Mouse (Mus musculus) testis, adult 2 months (tissue): ENCODE measurements around the gene A930017K11Rik.

Source experiments
- CTCF ChIP-seq: fragments of 200-500 bp; IDR thresholded peaks from 2 replicates; pipeline ENCODE4 v1.5.1; 2012; ENCODE audit warnings: low read depth, mild to moderate bottlenecking, inconsistent platforms, low read length, moderate library complexity; ENCODE audit not compliant: control insufficient read depth, insufficient read depth, insufficient replicate concordance
- POLR2A ChIP-seq: fragments of 200-500 bp; IDR thresholded peaks from 2 replicates; pipeline ENCODE4 v1.6.1; 2012; ENCODE audit warnings: low read depth, mild to moderate bottlenecking, inconsistent platforms, low read length, moderate library complexity; ENCODE audit not compliant: control insufficient read depth

DNA sequence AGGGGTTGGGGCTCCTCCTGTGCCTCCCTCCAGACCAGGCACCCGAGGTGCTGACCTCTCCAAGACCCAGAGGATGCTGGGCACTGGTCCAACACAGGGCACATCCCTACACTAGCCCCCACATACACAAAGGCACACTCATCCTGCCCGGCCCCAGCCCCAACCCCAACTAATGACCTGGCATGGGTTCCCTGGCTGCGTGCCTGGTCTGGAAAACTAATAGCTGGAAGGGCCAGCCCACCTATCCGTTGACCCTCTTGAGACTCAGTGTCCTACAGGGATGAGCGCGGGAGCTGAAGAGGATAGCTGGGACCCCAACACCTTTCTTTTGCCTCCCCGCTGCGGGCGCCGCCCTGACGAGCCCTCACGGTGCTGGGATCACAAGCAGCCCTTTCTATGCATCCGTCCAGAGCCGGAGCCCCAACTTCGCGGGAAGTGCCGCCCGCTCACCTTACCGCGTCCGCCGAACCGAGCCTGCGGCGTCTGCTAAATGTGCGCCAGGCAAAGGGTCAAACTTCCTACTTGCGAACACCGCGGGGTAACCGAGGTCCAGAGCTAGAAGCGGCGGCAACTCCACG lies 1.1 kb downstream of the A930017K11Rik start:
- TF ChIP-seq CTCF (no peak), POLR2A (no peak)
